Mouse (Mus musculus): ENCODE data around the gene Spryd7.

Gene Spryd7

DNA sequence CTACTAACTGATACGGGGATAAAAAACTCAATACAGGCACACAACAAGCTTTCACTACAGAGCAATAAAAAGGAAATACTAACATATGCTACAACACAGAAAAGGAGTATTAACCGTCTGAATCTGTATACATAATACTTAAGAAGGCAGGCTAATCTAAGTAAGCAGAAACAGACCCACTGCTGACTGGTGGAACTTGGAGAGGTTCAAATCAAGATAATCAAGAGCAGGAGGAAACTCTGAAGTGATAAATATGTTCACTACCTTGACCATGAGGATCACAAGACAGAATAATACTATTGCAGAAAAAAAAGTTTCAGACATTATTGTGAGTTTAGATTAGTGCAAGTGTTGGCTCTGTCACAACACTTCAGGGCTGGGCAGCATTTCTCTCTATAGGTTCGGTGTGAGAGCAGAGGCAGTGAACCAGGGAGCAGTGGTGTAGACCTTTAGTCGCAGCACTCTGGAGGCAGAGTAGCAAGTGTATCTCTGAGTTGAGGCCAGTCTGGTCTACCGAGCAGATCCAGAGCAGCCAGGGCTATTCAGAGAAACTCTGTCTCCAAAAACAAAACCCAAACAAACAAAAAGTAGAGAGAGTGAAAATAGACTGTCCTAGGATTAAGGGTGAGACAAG, 19.9 kb downstream of the Spryd7 start:
- DNase-seq (ENCODE audit: low spot score in 2 of 2), result no peak

GRCm38 (mm10) chr14:61535811-61536210, 20.9 kb downstream of the Spryd7 start:
- DNase-seq (ENCODE audit: low spot score in 2 of 2), result no peak

- DNase-seq (ENCODE audit: low spot score in 2 of 2), result no peak
These were observed 25.7 kb downstream of the Spryd7 start for GRCm38 (mm10) chr14:61530966-61531365.

GRCm38 (mm10) chr14:61530396-61530795, 26.3 kb downstream of the Spryd7 start:
- DNase-seq (ENCODE audit: low spot score in 2 of 2), result no peak

DNA sequence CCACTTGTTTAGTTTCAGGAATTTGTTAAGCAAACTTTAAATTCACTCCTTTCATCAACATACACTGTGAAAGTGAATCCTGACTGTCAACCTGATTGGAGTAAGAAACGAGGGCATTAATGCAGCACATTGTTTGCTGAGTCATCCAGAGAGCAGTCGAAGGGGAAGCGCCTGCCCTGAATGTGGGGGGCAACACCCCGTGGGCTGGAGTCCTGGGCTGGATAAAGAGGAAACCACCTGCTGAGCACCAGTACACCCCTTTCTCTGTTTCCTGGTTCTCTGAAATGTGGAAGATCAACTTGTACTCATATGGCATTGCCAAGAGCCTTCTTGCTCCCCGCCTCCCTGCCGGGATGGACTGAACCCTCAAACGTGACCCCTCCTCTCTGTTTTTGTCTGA, 27.2 kb downstream of the Spryd7 start:
- DNase-seq (ENCODE audit: low spot score in 2 of 2), result no peak

- DNase-seq (ENCODE audit: low spot score in 2 of 2), result no peak
These were observed 30.7 kb downstream of the Spryd7 start for GRCm38 (mm10) chr14:61526006-61526405.

DNA sequence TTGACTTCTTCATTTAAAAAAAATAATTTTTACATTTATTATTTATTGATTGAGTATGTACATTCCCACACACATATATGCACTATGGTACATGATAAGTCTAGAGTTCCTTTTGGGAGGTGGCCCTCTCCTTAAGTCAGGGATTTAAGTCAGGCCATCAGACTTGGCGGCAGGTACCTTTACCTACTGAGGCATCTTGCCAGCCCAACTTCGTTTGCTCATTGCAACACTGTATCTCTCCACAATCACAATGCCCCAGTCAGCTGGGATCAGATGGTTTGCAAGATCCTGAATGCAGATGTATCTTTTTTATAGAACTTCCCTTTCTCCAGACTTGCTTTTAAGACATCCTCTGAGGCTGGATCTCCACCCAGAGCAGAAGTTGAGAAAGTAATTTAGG, 32.9 kb downstream of the Spryd7 start:
- DNase-seq (ENCODE audit: low spot score in 2 of 2), result no peak

DNA sequence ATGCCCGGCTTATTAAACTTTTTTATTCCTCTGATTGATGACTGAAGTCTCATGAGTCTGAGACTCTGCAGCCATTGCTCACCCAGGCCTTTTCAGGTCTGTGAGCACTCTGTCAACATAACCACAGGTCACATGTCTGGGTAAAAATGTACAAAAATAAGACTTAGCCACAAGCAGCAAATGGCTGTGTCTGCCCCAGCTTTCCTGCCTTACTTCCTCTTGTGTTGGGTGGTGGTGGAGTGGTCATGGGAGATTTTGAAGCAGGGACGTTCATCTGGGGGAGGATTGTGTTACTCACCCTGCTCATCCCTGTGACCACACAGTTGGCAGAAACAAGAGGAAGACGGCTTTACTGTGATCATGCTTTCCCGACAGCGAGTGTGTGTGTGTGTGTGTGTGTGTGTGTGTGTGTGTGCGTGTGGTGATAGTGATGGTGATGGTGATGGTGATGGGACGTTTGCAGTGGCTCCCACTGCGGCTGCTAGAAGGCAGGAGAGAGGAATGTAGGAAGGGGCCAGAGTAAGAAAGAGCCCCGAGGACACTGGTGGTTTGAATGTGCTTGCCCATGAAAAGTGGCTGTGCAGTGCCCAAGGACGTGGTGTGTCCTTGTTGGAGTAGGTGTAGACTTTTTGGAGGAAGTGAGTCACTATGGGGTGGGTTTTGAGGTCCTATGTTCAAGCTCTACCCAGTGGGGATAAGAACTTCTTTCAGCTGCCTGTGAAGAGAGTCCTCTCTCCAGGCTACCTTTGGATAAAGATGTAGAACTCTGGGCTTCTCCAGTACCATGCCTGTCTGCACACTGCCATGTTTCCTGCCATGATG, 37.8 kb downstream of the Spryd7 start:
- DNase-seq (ENCODE audit: low spot score in 2 of 2), result no peak

GRCm38 (mm10) chr14:61516471-61517426, 39.9 kb downstream of the Spryd7 start:
- DNase-seq (ENCODE audit: low spot score in 2 of 2), result no peak

GRCm38 (mm10) chr14:61511494-61511893, 45.2 kb downstream of the Spryd7 start:
- no peak for DNase-seq (ENCODE audit: low spot score in 2 of 2)

DNA sequence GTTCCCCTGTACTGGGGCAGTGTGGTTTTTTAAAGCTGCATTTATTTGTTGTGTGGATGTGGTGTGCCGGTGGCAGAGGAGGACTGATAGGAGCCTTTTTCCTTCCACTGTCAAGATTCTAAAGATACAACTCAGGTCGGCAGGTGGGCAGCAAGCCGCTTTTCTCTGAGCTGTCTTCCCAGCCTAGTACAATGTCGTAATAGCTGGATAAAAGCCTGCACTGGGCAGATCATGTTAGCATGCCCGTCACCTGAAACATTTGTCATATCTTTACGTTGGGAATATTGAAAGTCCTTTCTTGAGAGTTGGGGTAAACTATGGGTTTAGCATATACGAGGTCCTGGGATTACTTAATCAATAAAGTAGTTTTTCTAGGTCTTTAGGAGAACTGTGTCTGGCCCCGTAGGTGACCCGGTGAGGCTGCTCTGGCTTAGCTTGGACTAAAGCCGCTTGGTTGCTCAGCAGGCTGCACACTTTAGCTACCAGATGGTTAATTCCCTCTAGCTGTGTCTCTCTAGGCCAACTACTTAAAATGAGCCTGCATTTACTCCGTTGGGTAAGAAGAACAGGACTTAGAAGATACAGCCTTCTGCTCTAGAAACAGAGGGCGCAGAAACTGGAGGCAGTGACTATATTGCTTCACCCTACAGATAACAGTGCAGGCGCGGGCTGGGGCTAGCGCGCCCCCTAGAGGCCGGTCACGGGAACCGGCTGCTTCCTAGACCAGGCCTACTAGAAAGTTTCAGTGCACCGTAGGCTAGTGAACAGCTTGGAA, 58.8 kb downstream of the Spryd7 start:
- DNase-seq (ENCODE audit: low spot score in 2 of 2), result peak; percentile 64 to 77

DNA sequence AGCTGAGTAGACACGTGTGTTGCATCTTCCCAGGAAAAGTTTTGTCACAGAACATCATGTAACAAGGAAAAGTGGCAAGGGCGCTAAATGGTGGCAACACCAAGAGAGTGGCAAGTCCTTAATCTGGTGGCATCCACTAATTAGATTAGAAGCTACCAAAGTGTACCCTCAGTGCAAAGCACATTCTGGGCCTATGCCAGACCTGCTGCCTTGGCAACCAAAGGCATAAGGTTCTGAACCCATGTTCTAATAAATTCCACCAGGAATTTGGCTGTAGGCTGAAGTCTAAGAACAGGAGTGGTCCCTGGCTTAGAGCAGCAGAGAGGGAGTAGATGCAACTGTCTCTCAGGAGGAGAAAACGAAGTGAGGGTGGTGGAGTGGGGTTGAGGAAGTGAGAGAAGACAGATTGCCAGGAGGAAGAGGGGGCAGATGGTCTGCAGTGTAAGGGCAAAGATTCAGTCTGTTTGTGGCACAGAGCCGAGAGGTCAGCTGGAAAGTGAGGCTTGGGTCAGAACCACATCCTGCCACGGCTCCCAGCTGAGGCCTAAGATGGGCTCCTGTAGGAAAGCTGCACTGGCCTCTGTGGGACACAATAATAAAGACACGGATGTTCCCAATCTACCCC, 63.1 kb downstream of the Spryd7 start:
- DNase-seq (ENCODE audit: low spot score in 2 of 2), result no peak

Measured in urinary bladder, postnatal 36 days (tissue).